ENCODE assay signal across 9 mouse cellular contexts in the genomic region with DNA sequence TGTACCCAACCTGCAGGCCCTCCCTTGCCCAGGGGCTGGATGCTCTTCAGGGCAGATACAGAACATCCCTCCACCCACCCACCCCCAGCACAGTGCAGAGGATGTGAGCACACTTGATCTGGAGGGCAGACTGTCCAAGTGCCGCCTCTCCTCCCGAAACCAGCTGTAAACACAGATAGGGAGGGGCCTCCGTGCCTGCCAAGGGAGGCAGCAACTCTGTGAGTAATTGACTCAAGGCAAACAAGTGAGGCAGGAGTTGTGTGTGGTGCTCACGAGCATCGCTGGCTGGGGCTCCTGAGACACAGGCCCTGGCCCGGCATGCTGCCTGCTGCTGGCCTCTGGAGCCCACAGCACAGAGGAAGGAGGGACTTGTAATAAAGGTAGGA. TPM values are rescaled to one million over a fixed set of nuclear protein-coding genes. Genes with fewer than 3 reads are reported as not detected.
DNase-seq lines count a peak whose midpoint lies in the region; ATAC-seq lines count a peak whose summit lies in the region.
"Had no signal": no experiment of that assay in that cellular context is flagged by ENCODE, and none has a peak within 500 bp of the region (broad histone marks: within the 10 kb centered on the region; RNA-seq: fewer than 3 reads in every experiment).

No protein-coding gene starts in this region.

- peak; percentile 52 for DNase-seq in embryo, embryonic 10 days (ENCODE audit: low spot score)
- DNase-seq in embryo, embryonic 10.5 days (ENCODE audit: low spot score) = no peak
- peak; percentile 73 for DNase-seq in heart, adult 8-10 months (ENCODE audit: low spot score)
- DNase-seq in kidney, adult 18-20 months = peak; percentile 59
- DNase-seq in liver = peak; percentile 93
- DNase-seq in neural tube, embryonic 10.5 days (ENCODE audit: extremely low spot score, low spot score) = peak; percentile 36
- DNase-seq in thymus, postnatal 25 days = no peak

- peak; percentile 21 for ATAC-seq in common myeloid progenitor, adult 5-6 weeks (replicated peaks; ENCODE audit: low read depth, poor library complexity, severe bottlenecking)

RNA-seq across cellular contexts. Expression of a gene that starts 12.2 kb away (rescaled TPM):
- total RNA-seq in common myeloid progenitor, adult 5-6 weeks (2017) = 4.9 and 5.4 TPM in 2 replicates
- total RNA-seq in heart, adult 8-10 months (2022) = 10 to 100 TPM; 43.1 to 55.6 (median 47.0) TPM

RNA-seq across cellular contexts. Expression of a gene that starts 15.4 kb away (rescaled TPM):
- total RNA-seq in common myeloid progenitor, adult 5-6 weeks (2017) = 0.53 and 1.6 TPM in 2 replicates
- total RNA-seq in heart, adult 8-10 months (2022) = 1 to 10 TPM in 1 of 4 experiments, under 1 TPM in 3; 0.49 to 1.2 (median 0.72) TPM

RNA-seq across cellular contexts. Expression of a gene that starts 33.3 kb away (rescaled TPM):
- not detected in 2 replicates for total RNA-seq in common myeloid progenitor, adult 5-6 weeks (2017)
- 1 to 10 TPM; 1.1 to 1.6 (median 1.3) TPM for total RNA-seq in heart, adult 8-10 months (2022)
- total RNA-seq: hematopoietic stem cell, adult 5-6 weeks had no signal

RNA-seq across cellular contexts. Expression of a gene that starts 37.3 kb away (rescaled TPM):
- total RNA-seq in common myeloid progenitor, adult 5-6 weeks (2017) = not detected in 2 replicates
- not detected for total RNA-seq in heart, adult 8-10 months (2022)
- total RNA-seq: hematopoietic stem cell, adult 5-6 weeks had no signal

RNA-seq across cellular contexts. Expression of a gene that starts 38.5 kb away (rescaled TPM):
- 10.9 and 17.8 TPM in 2 replicates for total RNA-seq in common myeloid progenitor, adult 5-6 weeks (2017)
- 100 to 1,000 TPM in 3 of 4 experiments, 10 to 100 TPM in 1; 96.9 to 114 (median 106) TPM for total RNA-seq in heart, adult 8-10 months (2022)

Comparison
In these comparisons a context has a peak if more than half of its experiments do, and no peak if none do; other contexts are left out.
1. DNase-seq: peak in embryo, embryonic 10 days (single experiment), heart, adult 8-10 months (single experiment), kidney, adult 18-20 months (single experiment), liver (single experiment) and neural tube, embryonic 10.5 days (single experiment); none in embryo, embryonic 10.5 days (single experiment) and thymus, postnatal 25 days (single experiment).